Mouse (Mus musculus): Measurements from ENCODE around the gene Psmb6.
"Not testable (repeated sequence)": the region's sequence is repeated elsewhere in the genome, so short reads cannot be mapped to it uniquely, and the experiment has no call there.

Psmb6 gene

GRCm38 (mm10) chr11:70570614-70571013 is 45.4 kb downstream of the Psmb6 start:
- not testable (repeated sequence) for DNase-seq (ENCODE audit: low read depth, low spot score)

- DNase-seq (ENCODE audit: low read depth, low spot score): peak; percentile 74
Measured at GRCm38 (mm10) chr11:70571641-70572040, 46.5 kb downstream of the Psmb6 start.

GRCm38 (mm10) chr11:70572348-70572902 is 47.3 kb downstream of the Psmb6 start:
- DNase-seq (ENCODE audit: low read depth, low spot score): no peak

GRCm38 (mm10) chr11:70573872-70574271 is 48.7 kb downstream of the Psmb6 start:
- peak; percentile 66 for DNase-seq (ENCODE audit: low read depth, low spot score)

- DNase-seq (ENCODE audit: low read depth, low spot score): no peak
Measured at GRCm38 (mm10) chr11:70577201-70577600, 52.0 kb downstream of the Psmb6 start.
